Mouse (Mus musculus): ENCODE data around the gene Gck. TPM values are rescaled to one million over a fixed set of nuclear protein-coding genes. Genes with fewer than 3 reads are reported as not detected.
A peak's percentile ranks its signal among the peaks of the same experiment; 100 is the strongest.

Gck gene
- 5.9 and 6.4 TPM in 2 replicates for polyA plus RNA-seq (2012; rRNA removed)

- DNase-seq (ENCODE audit: low read depth) = peak; percentile 66
- TF ChIP-seq POLR2A (IDR thresholded peaks at IDR 0.05; ENCODE audit: borderline replicate concordance, extremely low read depth, insufficient read depth, insufficient read length, poor library complexity, severe bottlenecking) = no peak
- TF ChIP-seq CTCF (IDR thresholded peaks at IDR 0.05; ENCODE audit: borderline replicate concordance, extremely low read depth, insufficient read depth, insufficient read length) = no peak
Measured at GRCm38 (mm10) chr11:5949586-5950352, at the start of gene Gck. Gene Gck, minus strand, starts transcription at chr11:5950081.

GRCm38 (mm10) chr11:5998472-5998871, 48.6 kb upstream of the Gck start:
- DNase-seq (ENCODE audit: low read depth) = no peak
- no peak for TF ChIP-seq CTCF (IDR thresholded peaks at IDR 0.05; ENCODE audit: borderline replicate concordance, extremely low read depth, insufficient read depth, insufficient read length)
- TF ChIP-seq POLR2A (IDR thresholded peaks at IDR 0.05; ENCODE audit: borderline replicate concordance, extremely low read depth, insufficient read depth, insufficient read length, poor library complexity, severe bottlenecking) = no peak

- DNase-seq (ENCODE audit: low read depth) = peak; percentile 86
- TF ChIP-seq CTCF (IDR thresholded peaks at IDR 0.05; ENCODE audit: borderline replicate concordance, extremely low read depth, insufficient read depth, insufficient read length) (peak; percentile 96), POLR2A (IDR thresholded peaks at IDR 0.05; ENCODE audit: borderline replicate concordance, extremely low read depth, insufficient read depth, insufficient read length, poor library complexity, severe bottlenecking) (no peak)
Measured at GRCm38 (mm10) chr11:5995989-5996388, 46.1 kb upstream of the Gck start.

- no peak for DNase-seq (ENCODE audit: low read depth)
- TF ChIP-seq POLR2A (IDR thresholded peaks at IDR 0.05; ENCODE audit: borderline replicate concordance, extremely low read depth, insufficient read depth, insufficient read length, poor library complexity, severe bottlenecking) (no peak), CTCF (IDR thresholded peaks at IDR 0.05; ENCODE audit: borderline replicate concordance, extremely low read depth, insufficient read depth, insufficient read length) (no peak)
Measured at GRCm38 (mm10) chr11:5994880-5995279, 45.0 kb upstream of the Gck start.

- no peak for DNase-seq (ENCODE audit: low read depth)
Measured at GRCm38 (mm10) chr11:5994212-5994611, 44.3 kb upstream of the Gck start.

GRCm38 (mm10) chr11:5990910-5991309, 41.0 kb upstream of the Gck start:
- peak; percentile 77 for DNase-seq (ENCODE audit: low read depth)
- TF ChIP-seq POLR2A (IDR thresholded peaks at IDR 0.05; ENCODE audit: borderline replicate concordance, extremely low read depth, insufficient read depth, insufficient read length, poor library complexity, severe bottlenecking) (no peak), CTCF (IDR thresholded peaks at IDR 0.05; ENCODE audit: borderline replicate concordance, extremely low read depth, insufficient read depth, insufficient read length) (peak; percentile 81)

More at GRCm38 (mm10) chr11:5994212-5994611, 44.3 kb upstream of the Gck start:
- TF ChIP-seq CTCF (IDR thresholded peaks at IDR 0.05; ENCODE audit: borderline replicate concordance, extremely low read depth, insufficient read depth, insufficient read length) (no peak), POLR2A (IDR thresholded peaks at IDR 0.05; ENCODE audit: borderline replicate concordance, extremely low read depth, insufficient read depth, insufficient read length, poor library complexity, severe bottlenecking) (no peak)

- DNase-seq (ENCODE audit: low read depth) = no peak
- TF ChIP-seq CTCF (IDR thresholded peaks at IDR 0.05; ENCODE audit: borderline replicate concordance, extremely low read depth, insufficient read depth, insufficient read length) (no peak), POLR2A (IDR thresholded peaks at IDR 0.05; ENCODE audit: borderline replicate concordance, extremely low read depth, insufficient read depth, insufficient read length, poor library complexity, severe bottlenecking) (no peak)
Measured at GRCm38 (mm10) chr11:5989954-5990593, 40.2 kb upstream of the Gck start.

- no peak for DNase-seq (ENCODE audit: low read depth)
- TF ChIP-seq POLR2A (IDR thresholded peaks at IDR 0.05; ENCODE audit: borderline replicate concordance, extremely low read depth, insufficient read depth, insufficient read length, poor library complexity, severe bottlenecking) = no peak
- TF ChIP-seq CTCF (IDR thresholded peaks at IDR 0.05; ENCODE audit: borderline replicate concordance, extremely low read depth, insufficient read depth, insufficient read length) = no peak
Measured at GRCm38 (mm10) chr11:5988126-5988525, 38.2 kb upstream of the Gck start.

- TF ChIP-seq CTCF (IDR thresholded peaks at IDR 0.05; ENCODE audit: borderline replicate concordance, extremely low read depth, insufficient read depth, insufficient read length) (no peak), POLR2A (IDR thresholded peaks at IDR 0.05; ENCODE audit: borderline replicate concordance, extremely low read depth, insufficient read depth, insufficient read length, poor library complexity, severe bottlenecking) (no peak)
- DNase-seq (ENCODE audit: low read depth) = no peak
Measured at GRCm38 (mm10) chr11:5983629-5984028, 33.7 kb upstream of the Gck start.

- TF ChIP-seq CTCF (IDR thresholded peaks at IDR 0.05; ENCODE audit: borderline replicate concordance, extremely low read depth, insufficient read depth, insufficient read length) = no peak
- no peak for TF ChIP-seq POLR2A (IDR thresholded peaks at IDR 0.05; ENCODE audit: borderline replicate concordance, extremely low read depth, insufficient read depth, insufficient read length, poor library complexity, severe bottlenecking)
- no peak for DNase-seq (ENCODE audit: low read depth)
Measured at GRCm38 (mm10) chr11:5981323-5981722, 31.4 kb upstream of the Gck start.

GRCm38 (mm10) chr11:5980561-5980960, 30.7 kb upstream of the Gck start:
- TF ChIP-seq CTCF (IDR thresholded peaks at IDR 0.05; ENCODE audit: borderline replicate concordance, extremely low read depth, insufficient read depth, insufficient read length) (no peak), POLR2A (IDR thresholded peaks at IDR 0.05; ENCODE audit: borderline replicate concordance, extremely low read depth, insufficient read depth, insufficient read length, poor library complexity, severe bottlenecking) (no peak)
- no peak for DNase-seq (ENCODE audit: low read depth)

Data from brain, embryonic 14.5 days (tissue).